Mouse (Mus musculus) hematopoietic stem cell, adult 5-6 weeks (primary cell): Measurements from ENCODE around the gene Ap4m1. TPM values are rescaled to one million over a fixed set of nuclear protein-coding genes. Genes with fewer than 3 reads are reported as not detected.

ENCODE experiments used
- total RNA-seq: library from RNA; stranded (forward); fragments of 172-1452, 232-1000 nt; gene quantifications from 2 replicates; pipeline ENCODE4 v1.2.3, GENCODE M21; 2017

The Ap4m1 gene
- total RNA-seq, 1 experiment from 2014 or later: 34.8 TPM

Other genes with a start within 250 kb of the Ap4m1 start
- not detected in 2 replicates for gene Gjc3, start 208.9 kb upstream of the Ap4m1 start, total RNA-seq
- gene Azgp1, start 190.5 kb upstream of the Ap4m1 start, total RNA-seq: not detected in 2 replicates
- not detected in 2 replicates for gene Smok3a, start 150.7 kb upstream of the Ap4m1 start, total RNA-seq
- not detected in 2 replicates for gene Smok3b, start 150.6 kb upstream of the Ap4m1 start, total RNA-seq
- not detected in 2 replicates for gene Smok3c, start 118.8 kb upstream of the Ap4m1 start, total RNA-seq
- 45.8 and 48.2 TPM in 2 replicates for gene Zkscan1, start 86.9 kb upstream of the Ap4m1 start, total RNA-seq
- 17.3 and 18.4 TPM in 2 replicates for gene Zscan21, start 55.1 kb upstream of the Ap4m1 start, total RNA-seq
- 14.4 and 16.0 TPM in 2 replicates for gene Zfp113, start 16.3 kb upstream of the Ap4m1 start, total RNA-seq
- 32.6 and 52.6 TPM in 2 replicates for gene Cops6, start 10.9 kb upstream of the Ap4m1 start, total RNA-seq
- 449 and 495 TPM in 2 replicates for gene Mcm7, start 420 bp downstream of the Ap4m1 start, total RNA-seq
- gene Taf6, start 15.4 kb downstream of the Ap4m1 start, total RNA-seq: 30.3 and 40.9 TPM in 2 replicates
- 46.3 and 53.8 TPM in 2 replicates for gene Cnpy4, start 15.5 kb downstream of the Ap4m1 start, total RNA-seq
- gene Mblac1, start 22.3 kb downstream of the Ap4m1 start, total RNA-seq: 2.8 and 3.5 TPM in 2 replicates
- 6.4 and 8.7 TPM in 2 replicates for gene Nxpe5, start 53.9 kb downstream of the Ap4m1 start, total RNA-seq
- gene Lamtor4, start 83.5 kb downstream of the Ap4m1 start, total RNA-seq: 31.2 and 41.6 TPM in 2 replicates
- gene BC037034, start 92.0 kb downstream of the Ap4m1 start, total RNA-seq: 34.1 and 38.8 TPM in 2 replicates
- gene Gal3st4, start 100.8 kb downstream of the Ap4m1 start, total RNA-seq: 0.44 TPM in 1 of 2 replicates, not detected in the other
- not detected in 2 replicates for gene Gm43720, start 108.0 kb downstream of the Ap4m1 start, total RNA-seq
- 5.8 and 7.1 TPM in 2 replicates for gene Gpc2, start 108.0 kb downstream of the Ap4m1 start, total RNA-seq
- gene Stag3, start 108.2 kb downstream of the Ap4m1 start, total RNA-seq: 8.7 and 25.5 TPM in 2 replicates
- 1.8 TPM in 1 of 2 replicates, not detected in the other for gene Pvrig, start 170.0 kb downstream of the Ap4m1 start, total RNA-seq